16 mouse cellular contexts compared by ENCODE assay signal in the genomic region with DNA sequence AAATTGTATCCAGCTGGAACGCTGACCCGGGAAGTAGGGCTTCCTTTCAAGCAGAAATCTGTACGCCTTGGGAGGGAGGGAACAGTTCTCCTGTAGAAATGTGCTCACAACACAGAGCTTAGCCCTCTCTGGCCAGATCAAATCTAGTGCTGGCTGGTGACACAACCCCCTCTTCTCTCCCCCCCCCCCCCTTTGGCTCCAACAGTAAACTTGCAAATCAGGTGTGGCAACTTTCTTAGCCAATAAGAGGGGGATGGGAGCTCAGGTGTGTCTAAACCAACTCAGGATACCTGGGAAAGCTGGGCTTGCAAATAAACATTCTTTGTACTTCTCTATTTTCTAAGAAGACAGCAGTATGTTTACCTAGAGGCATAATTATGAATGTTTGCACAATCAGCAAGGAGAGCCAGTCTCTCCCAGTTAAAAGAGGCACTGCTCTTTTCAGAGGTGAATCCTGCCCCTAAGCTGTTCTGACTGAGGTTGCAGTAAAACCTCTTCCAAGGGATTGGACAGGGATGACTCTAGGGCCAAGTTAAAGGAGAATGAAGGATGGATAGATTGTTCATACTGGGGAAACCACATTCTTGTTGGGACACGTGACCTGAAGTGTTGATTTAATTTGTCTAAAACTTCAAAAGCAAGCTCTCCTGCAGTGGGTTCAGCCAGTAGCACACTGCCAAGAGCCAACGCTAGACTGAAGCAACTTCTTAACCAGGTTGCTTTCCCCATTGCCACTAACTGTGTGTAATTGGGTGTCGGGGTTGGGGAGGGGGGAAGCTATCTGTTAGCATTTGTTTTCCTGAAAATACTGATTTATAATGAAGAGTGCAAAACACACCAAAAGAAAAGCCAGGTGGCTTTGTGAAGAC. TPM values are rescaled to one million over a fixed set of nuclear protein-coding genes. Genes with fewer than 3 reads are reported as not detected.
DNase-seq lines count a peak whose midpoint lies in the region; ATAC-seq lines count a peak whose summit lies in the region.
"Had no signal": no experiment of that assay in that cellular context is flagged by ENCODE, and none has a peak within 500 bp of the region (broad histone marks: within the 10 kb centered on the region; RNA-seq: fewer than 3 reads in every experiment).

A gene (minus strand): TSS at position 139 of the 869 bp plus-strand sequence.

- DNase-seq in midbrain, embryonic 11.5 days (ENCODE audit: low spot score, missing footprints) = peak; percentile 57
- peak; percentile 60 for DNase-seq in kidney, adult 11 months
- no peak for DNase-seq in layer of hippocampus, postnatal 36 days
- DNase-seq in cerebellum, adult 8-10 months = no peak
- no peak for DNase-seq in layer of hippocampus, postnatal 25 days (ENCODE audit: extremely low spot score in 1 of 2, low spot score in 1 of 2)
- DNase-seq: adrenal gland, postnatal 36 days; cerebellum, adult 18-20 months; left cerebral cortex, postnatal 4 days had no signal

- H3K9me3 ChIP-seq in midbrain, embryonic 11.5 days (ENCODE audit: control insufficient read depth, low read length) = no peaks in the 10 kb centered on the region
- H3K9me3 ChIP-seq in midbrain, embryonic 15.5 days = no peaks in the 10 kb centered on the region
- H3K9me3 ChIP-seq in limb, embryonic 15.5 days = no peaks in the 10 kb centered on the region
- H3K9me3 ChIP-seq in stomach, embryonic 15.5 days = no peaks in the 10 kb centered on the region
- H3K9me3 ChIP-seq: forebrain, embryonic 15.5 days; heart, embryonic 10.5 days; midbrain, embryonic 12.5 days had no signal

- 75% methylated on average over 6 of the region's 6 CpGs for WGBS in midbrain, embryonic 11.5 days
- WGBS in midbrain, embryonic 15.5 days = 80% methylated on average over 6 of the region's 6 CpGs
- WGBS in limb, embryonic 15.5 days = 66% methylated on average over 6 of the region's 6 CpGs
- WGBS in stomach, embryonic 15.5 days = 57% methylated on average over 6 of the region's 6 CpGs

- no peak within 1 kb of the TSS for H3K4me3 ChIP-seq in midbrain, embryonic 11.5 days (ENCODE audit: low read depth, low read length)
- H3K4me3 ChIP-seq in midbrain, embryonic 15.5 days = no peak within 1 kb of the TSS
- H3K4me3 ChIP-seq in limb, embryonic 15.5 days = peak within 1 kb of the TSS; percentile 9; the same call in 1 of the 2 replicates
- H3K4me3 ChIP-seq in stomach, embryonic 15.5 days (replicated peaks) = peak within 1 kb of the TSS; percentile 17
- H3K4me3 ChIP-seq: forebrain, embryonic 15.5 days; heart, embryonic 10.5 days; midbrain, embryonic 12.5 days had no signal

- no peak within 1 kb of the TSS for H3K4me2 ChIP-seq in midbrain, embryonic 11.5 days
- H3K4me2 ChIP-seq in midbrain, embryonic 15.5 days = no peak within 1 kb of the TSS
- H3K4me2 ChIP-seq in limb, embryonic 15.5 days = peak within 1 kb of the TSS; percentile 7; the same call in 1 of the 2 replicates
- peak within 1 kb of the TSS; percentile 17 for H3K4me2 ChIP-seq in stomach, embryonic 15.5 days
- H3K4me2 ChIP-seq: forebrain, embryonic 15.5 days; midbrain, embryonic 12.5 days had no signal

- no peaks in the 10 kb centered on the region for H3K27me3 ChIP-seq in midbrain, embryonic 11.5 days (ENCODE audit: control insufficient read depth, insufficient read depth, low read length)
- H3K27me3 ChIP-seq in midbrain, embryonic 15.5 days (replicated peaks) = no peaks in the 10 kb centered on the region
- no peaks in the 10 kb centered on the region for H3K27me3 ChIP-seq in limb, embryonic 15.5 days
- H3K27me3 ChIP-seq in stomach, embryonic 15.5 days (replicated peaks) = no peaks in the 10 kb centered on the region
- H3K27me3 ChIP-seq: forebrain, embryonic 15.5 days; midbrain, embryonic 12.5 days had no signal

- H3K27ac ChIP-seq in midbrain, embryonic 11.5 days (ENCODE audit: low read depth, low read length) = no peak within 1 kb of the TSS
- no peak within 1 kb of the TSS for H3K27ac ChIP-seq in midbrain, embryonic 15.5 days
- no peak within 1 kb of the TSS for H3K27ac ChIP-seq in limb, embryonic 15.5 days
- H3K27ac ChIP-seq in stomach, embryonic 15.5 days = peak within 1 kb of the TSS; percentile 46; the same call in 1 of the 2 replicates
- H3K27ac ChIP-seq: forebrain, embryonic 15.5 days; heart, embryonic 10.5 days; midbrain, embryonic 12.5 days had no signal

- H3K36me3 ChIP-seq in midbrain, embryonic 11.5 days (ENCODE audit: control insufficient read depth, insufficient read depth, low read length) = no peaks in the 10 kb centered on the region
- H3K36me3 ChIP-seq in midbrain, embryonic 15.5 days (replicated peaks) = no peaks in the 10 kb centered on the region
- H3K36me3 ChIP-seq in limb, embryonic 15.5 days = no peaks in the 10 kb centered on the region
- no peaks in the 10 kb centered on the region for H3K36me3 ChIP-seq in stomach, embryonic 15.5 days
- H3K36me3 ChIP-seq: forebrain, embryonic 15.5 days; heart, embryonic 10.5 days; midbrain, embryonic 12.5 days had no signal

- ATAC-seq in midbrain, embryonic 11.5 days (ENCODE audit: low FRiP score) = no peak
- no peak for ATAC-seq in midbrain, embryonic 15.5 days (replicated peaks)
- ATAC-seq in limb, embryonic 15.5 days (ENCODE audit: insufficient number of reproducible peaks, low FRiP score, low TSS enrichment, low read depth) = no peak
- peak; percentile 74 for ATAC-seq in stomach, embryonic 15.5 days (ENCODE audit: insufficient read depth, low FRiP score, low read depth)
- ATAC-seq: forebrain, embryonic 15.5 days; hindbrain, embryonic 16.5 days had no signal

- H3K4me1 ChIP-seq in midbrain, embryonic 11.5 days (ENCODE audit: control insufficient read depth, insufficient read depth, low read length) = no peaks in the 10 kb centered on the region
- no peaks in the 10 kb centered on the region for H3K4me1 ChIP-seq in midbrain, embryonic 15.5 days
- no peaks in the 10 kb centered on the region for H3K4me1 ChIP-seq in limb, embryonic 15.5 days
- no peaks in the 10 kb centered on the region for H3K4me1 ChIP-seq in stomach, embryonic 15.5 days
- H3K4me1 ChIP-seq: heart, embryonic 10.5 days; midbrain, embryonic 12.5 days had no signal

- H3K9ac ChIP-seq in midbrain, embryonic 11.5 days (ENCODE audit: low read length) = no peak within 1 kb of the TSS
- H3K9ac ChIP-seq in midbrain, embryonic 15.5 days = no peak within 1 kb of the TSS
- H3K9ac ChIP-seq in limb, embryonic 15.5 days = no peak within 1 kb of the TSS
- H3K9ac ChIP-seq in stomach, embryonic 15.5 days = no peak within 1 kb of the TSS
- H3K9ac ChIP-seq: forebrain, embryonic 15.5 days; midbrain, embryonic 12.5 days had no signal

RNA-seq across cellular contexts. Expression of the gene that starts here (rescaled TPM):
- polyA plus RNA-seq in midbrain, embryonic 11.5 days (2014; fragmentation: Nextera tagmentation; extraction: Ambion mirVana) = 0.37 and 0.38 TPM in 2 replicates
- polyA plus RNA-seq in midbrain, embryonic 15.5 days (2015; fragmentation: Nextera tagmentation; extraction: Ambion mirVana) = 0.06 TPM in 1 of 2 replicates, not detected in the other
- polyA plus RNA-seq in limb, embryonic 15.5 days (2015; fragmentation: Nextera tagmentation; extraction: Ambion mirVana) = 2.5 and 3.2 TPM in 2 replicates
- polyA plus RNA-seq in stomach, embryonic 15.5 days (2015; fragmentation: Nextera tagmentation; extraction: Ambion mirVana) = 18.5 and 20.6 TPM in 2 replicates
- not detected for total RNA-seq in layer of hippocampus, postnatal 36 days (2021)
- total RNA-seq in layer of hippocampus, postnatal 25 days (2021) = not detected
- total RNA-seq: adrenal gland, postnatal 36 days had no signal
- polyA plus RNA-seq: C2C12; forebrain, embryonic 15.5 days; hindbrain, embryonic 16.5 days had no signal

Comparison
In these comparisons a context has a peak if more than half of its experiments do, and no peak if none do; other contexts are left out.
1. Peak in DNase-seq in midbrain, embryonic 11.5 days; RNA of the gene not detected or under 1 TPM.
2. H3K4me2 ChIP-seq: peak in limb, embryonic 15.5 days (single experiment) and stomach, embryonic 15.5 days (single experiment); none in midbrain, embryonic 11.5 days (single experiment) and midbrain, embryonic 15.5 days (single experiment).
3. H3K4me3 ChIP-seq: peak in limb, embryonic 15.5 days (single experiment) and stomach, embryonic 15.5 days (single experiment); none in midbrain, embryonic 11.5 days (single experiment) and midbrain, embryonic 15.5 days (single experiment).